8 mouse cellular contexts compared by ENCODE assay signal in genomic region chr3:88772399-88772798, GRCm38 (mm10). TPM values are rescaled to one million over a fixed set of nuclear protein-coding genes. Genes with fewer than 3 reads are reported as not detected.
DNase-seq lines count a peak whose midpoint lies in the region; ATAC-seq and TF ChIP-seq lines count a peak whose summit lies in the region.
"Not testable (repeated sequence)": the region's sequence is repeated elsewhere in the genome, so short reads cannot be mapped to it uniquely, and the experiment has no call there.

No protein-coding gene starts in this region.

- DNase-seq in heart, adult 9 months (ENCODE audit: low spot score in 2 of 2), result peak; percentile 86 to 92
- DNase-seq in kidney, adult 8-10 months, result peak; percentile 91 to 93
- DNase-seq in limb, embryonic 11.5 days (ENCODE audit: low spot score), result peak; percentile 75
- peak; percentile 73 for DNase-seq in right cerebral cortex, postnatal 4 days
- peak; percentile 62 for DNase-seq in yolk sac, embryonic 10.5 days (ENCODE audit: low spot score)

- H3K4me1 ChIP-seq in bone marrow macrophage, adult 2 months (ENCODE audit: control insufficient read depth, insufficient read depth, low read length); embryonic facial prominence, embryonic 15.5 days; limb, embryonic 11.5 days (ENCODE audit: control insufficient read depth, insufficient read depth, low read length); midbrain, embryonic 12.5 days: not testable (repeated sequence)

- H3K9ac ChIP-seq in embryonic facial prominence, embryonic 15.5 days; limb, embryonic 11.5 days (ENCODE audit: low read length); midbrain, embryonic 12.5 days (replicated peaks): not testable (repeated sequence)

- TF ChIP-seq CTCF in bone marrow macrophage, adult 2 months (IDR thresholded peaks at IDR 0.05; ENCODE audit: low read depth, low read length), result not testable (repeated sequence)

- under 1% methylated on average over 19 of the region's 19 CpGs for WGBS in embryonic facial prominence, embryonic 15.5 days
- WGBS in limb, embryonic 11.5 days, result under 1% methylated on average over 17 of the region's 19 CpGs
- WGBS in midbrain, embryonic 12.5 days, result under 1% methylated on average over 19 of the region's 19 CpGs

- H3K27ac ChIP-seq in bone marrow macrophage, adult 2 months (ENCODE audit: insufficient read depth, low read depth, low read length); embryonic facial prominence, embryonic 15.5 days (replicated peaks); limb, embryonic 11.5 days (replicated peaks; ENCODE audit: low read depth, low read length): not testable (repeated sequence)
- 0 out of 2 replicates have a peak overlapping the region, but pooled peaks have one; percentile 56 for H3K27ac ChIP-seq in midbrain, embryonic 12.5 days (replicated peaks)

- not testable (repeated sequence) for H3K27me3 ChIP-seq in embryonic facial prominence, embryonic 15.5 days; limb, embryonic 11.5 days (ENCODE audit: control insufficient read depth, insufficient read depth, low read length); midbrain, embryonic 12.5 days

- peak overlapping the region; percentile 29; the same call in 1 of the 2 replicates for H3K4me2 ChIP-seq in embryonic facial prominence, embryonic 15.5 days (replicated peaks)
- 0 out of 2 replicates have a peak overlapping the region, but pooled peaks have one; percentile 15 for H3K4me2 ChIP-seq in limb, embryonic 11.5 days (ENCODE audit: low read depth, severe bottlenecking)
- peak overlapping the region; percentile 37 for H3K4me2 ChIP-seq in midbrain, embryonic 12.5 days (replicated peaks)

- H3K4me3 ChIP-seq in bone marrow macrophage, adult 2 months (ENCODE audit: insufficient read depth, low read length), result peak overlapping the region; percentile 31; the same call in 1 of the 2 replicates
- peak overlapping the region; percentile 22 for H3K4me3 ChIP-seq in embryonic facial prominence, embryonic 15.5 days (replicated peaks)
- not testable (repeated sequence) for H3K4me3 ChIP-seq in limb, embryonic 11.5 days (ENCODE audit: low read depth, low read length)
- peak overlapping the region; percentile 61 for H3K4me3 ChIP-seq in midbrain, embryonic 12.5 days

- H3K9me3 ChIP-seq in embryonic facial prominence, embryonic 15.5 days (replicated peaks); limb, embryonic 11.5 days (ENCODE audit: control insufficient read depth, low read length); midbrain, embryonic 12.5 days: not testable (repeated sequence)

- ATAC-seq in embryonic facial prominence, embryonic 15.5 days (ENCODE audit: insufficient number of reproducible peaks, low FRiP score, low TSS enrichment, low read depth), result peak; percentile 75
- ATAC-seq in limb, embryonic 11.5 days (ENCODE audit: insufficient number of reproducible peaks, low FRiP score, low TSS enrichment, low read depth), result peak; percentile 70
- peak; percentile 74 for ATAC-seq in midbrain, embryonic 12.5 days (ENCODE audit: low FRiP score, low read depth)

- not testable (repeated sequence) for H3K36me3 ChIP-seq in embryonic facial prominence, embryonic 15.5 days; limb, embryonic 11.5 days (ENCODE audit: control insufficient read depth, insufficient read depth, low read length); midbrain, embryonic 12.5 days

- TF ChIP-seq POLR2A in bone marrow macrophage, adult 2 months (IDR thresholded peaks at IDR 0.05; ENCODE audit: borderline replicate concordance, low read depth, low read length), result not testable (repeated sequence)

RNA-seq across cellular contexts. Expression of gene Syt11, which starts 2.6 kb away (rescaled TPM):
- polyA plus RNA-seq in bone marrow macrophage, adult 2 months (2012; ENCODE audit: insufficient read depth, insufficient read length, missing spikeins), result 12.1 and 13.5 TPM in 2 replicates
- polyA plus RNA-seq in embryonic facial prominence, embryonic 15.5 days (2015; fragmentation: Nextera tagmentation; extraction: Ambion mirVana), result 19.0 and 23.3 TPM in 2 replicates
- 28.7 and 31.0 TPM in 2 replicates for polyA plus RNA-seq in limb, embryonic 11.5 days (2014; fragmentation: Nextera tagmentation; extraction: Ambion mirVana)
- polyA plus RNA-seq in midbrain, embryonic 12.5 days (2016; fragmentation: Nextera tagmentation; extraction: Ambion mirVana), result 200 and 205 TPM in 2 replicates

RNA-seq across cellular contexts. Expression of gene Rit1, which starts 55.8 kb away (rescaled TPM):
- polyA plus RNA-seq in bone marrow macrophage, adult 2 months (2012; ENCODE audit: insufficient read depth, insufficient read length, missing spikeins), result 100 and 110 TPM in 2 replicates
- 68.3 and 71.6 TPM in 2 replicates for polyA plus RNA-seq in embryonic facial prominence, embryonic 15.5 days (2015; fragmentation: Nextera tagmentation; extraction: Ambion mirVana)
- 28.8 and 36.0 TPM in 2 replicates for polyA plus RNA-seq in limb, embryonic 11.5 days (2014; fragmentation: Nextera tagmentation; extraction: Ambion mirVana)
- polyA plus RNA-seq in midbrain, embryonic 12.5 days (2016; fragmentation: Nextera tagmentation; extraction: Ambion mirVana), result 43.6 and 44.7 TPM in 2 replicates
